Mouse (Mus musculus): ENCODE measurements around the gene Atg5.

- TF ChIP-seq CTCF (IDR thresholded peaks at IDR 0.05; ENCODE audit: low read depth): no peak
- TF ChIP-seq EP300 (IDR thresholded peaks at IDR 0.05; ENCODE audit: low read depth): no peak
These were observed 106.5 kb downstream of the Atg5 start for GRCm38 (mm10) chr10:44374678-44375077.

Data from heart, postnatal 0 days (tissue).